Mouse (Mus musculus) Muller cell, postnatal 12 days (primary cell): ENCODE measurements around the gene Mymx.
A peak's percentile ranks its signal among the peaks of the same experiment; 100 is the strongest.

Experiments
- DNase-seq: peaks from one replicate; pipeline ENCODE4 v3.0.0-alpha.2; 2015; ENCODE audit errors: inconsistent ontology term

The Mymx gene

DNA sequence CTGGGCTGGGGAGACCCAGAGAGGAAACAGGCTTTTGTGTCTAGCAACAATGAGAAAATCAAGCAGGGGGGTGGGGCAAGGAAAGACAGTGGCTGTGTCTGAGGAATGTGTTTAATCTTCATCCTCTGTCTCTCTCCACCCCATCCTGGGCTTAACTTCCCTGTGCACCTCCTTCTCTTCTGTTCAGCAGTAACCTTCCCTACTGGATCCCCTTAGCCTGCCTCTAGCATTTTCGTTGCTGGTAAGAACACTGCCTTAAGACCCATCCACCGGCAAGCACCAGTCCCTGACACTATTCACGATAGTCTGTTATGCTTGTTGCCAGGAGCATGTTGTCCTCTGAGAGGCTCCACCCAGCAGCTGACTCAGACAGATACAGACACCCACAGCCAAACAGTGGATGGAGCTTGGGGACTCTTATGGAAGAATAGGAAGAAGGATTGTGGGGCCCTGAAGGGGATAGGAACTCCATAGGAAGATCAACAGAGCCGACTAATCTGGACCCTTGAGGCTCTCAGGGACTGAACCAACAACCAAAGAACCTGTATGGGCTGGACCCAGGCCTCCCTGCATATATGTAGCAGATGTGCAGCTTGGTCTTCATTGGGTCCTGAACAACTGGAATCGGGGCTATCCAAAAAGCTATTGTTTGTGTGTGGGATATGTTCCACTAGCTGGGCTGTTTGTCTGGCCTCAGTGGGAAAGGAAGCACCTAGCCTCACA is 8.4 kb upstream of the Mymx start:
- peak; percentile 30 for DNase-seq

DNA sequence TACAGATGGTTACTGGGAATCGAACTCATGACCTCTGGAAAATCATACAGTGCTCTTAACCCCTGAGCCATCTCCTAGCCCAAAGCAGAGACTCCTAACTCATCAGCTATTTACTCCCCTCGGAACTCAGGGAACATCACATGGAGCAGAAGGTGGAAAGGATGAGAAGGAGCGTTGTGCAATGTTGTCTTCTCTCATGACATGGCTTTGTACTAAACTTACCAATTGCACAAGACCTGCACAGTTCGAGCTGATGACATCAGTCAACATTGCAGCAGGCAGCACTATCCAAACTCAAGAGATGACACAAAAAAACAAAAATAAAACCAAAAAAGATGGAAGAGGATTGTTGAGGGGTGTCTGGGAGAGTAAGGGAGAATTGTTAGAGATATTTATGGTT is 6.5 kb upstream of the Mymx start:
- DNase-seq = no peak

DNA sequence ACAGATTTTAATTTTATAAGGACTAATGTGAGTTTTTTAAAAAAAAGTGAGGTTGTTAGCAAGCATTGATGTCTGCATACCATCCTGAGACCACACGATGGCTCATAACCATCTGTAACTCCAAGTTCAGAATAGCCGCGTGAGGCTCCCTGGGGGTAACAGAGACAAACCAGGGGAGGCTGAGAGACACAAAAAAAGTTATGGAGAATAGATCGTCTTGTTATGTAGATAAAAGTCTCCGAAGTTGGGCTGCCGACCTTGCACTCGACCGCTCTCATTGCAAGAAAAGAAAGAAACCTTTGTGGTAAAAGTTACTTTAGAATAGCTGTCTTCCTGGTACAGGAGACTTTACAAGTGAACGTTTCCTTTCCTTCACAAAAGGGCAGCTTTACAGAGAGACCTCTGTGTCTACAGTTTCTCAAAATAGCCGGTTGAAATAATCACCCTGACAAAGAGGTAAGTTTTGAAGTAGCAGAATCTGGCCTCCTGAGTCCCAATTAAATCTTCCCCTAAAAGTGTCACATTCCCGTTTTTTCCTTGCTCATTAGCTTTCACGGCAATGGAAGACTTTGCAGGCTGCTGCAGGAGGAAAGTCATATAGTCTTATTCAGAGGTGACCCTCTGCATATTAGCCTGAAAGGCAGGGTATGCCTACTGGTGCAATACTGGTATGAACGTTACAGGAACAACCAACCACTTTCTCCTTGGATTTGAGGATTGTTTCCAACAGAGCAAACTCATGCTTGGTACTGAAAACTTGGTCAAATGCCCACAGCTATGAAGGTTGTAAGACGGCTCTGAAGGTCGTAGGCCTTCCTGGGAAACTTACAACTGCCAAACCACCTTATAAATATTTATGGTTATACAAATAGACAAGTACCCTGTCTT is 5.3 kb upstream of the Mymx start:
- no peak for DNase-seq

DNA sequence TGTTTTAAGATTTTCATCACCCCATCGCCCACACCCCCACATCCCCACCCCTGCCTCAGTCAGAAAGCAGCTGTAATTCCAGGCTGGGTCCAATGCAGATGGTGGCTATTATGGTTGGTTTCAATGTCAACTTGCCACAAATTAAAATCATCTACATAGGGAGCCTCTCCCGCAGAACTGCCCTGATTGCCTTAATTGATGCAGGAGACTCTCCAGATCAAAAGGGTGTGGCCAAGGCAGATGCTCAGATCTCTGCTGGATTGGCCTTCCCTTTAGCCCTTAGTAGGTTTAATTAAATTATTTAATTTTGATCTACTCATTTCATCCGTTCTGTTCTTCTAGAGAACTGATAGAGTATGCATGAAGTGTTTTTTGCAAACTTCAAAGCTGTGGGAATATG is 1.1 kb upstream of the Mymx start:
- no peak for DNase-seq

DNA sequence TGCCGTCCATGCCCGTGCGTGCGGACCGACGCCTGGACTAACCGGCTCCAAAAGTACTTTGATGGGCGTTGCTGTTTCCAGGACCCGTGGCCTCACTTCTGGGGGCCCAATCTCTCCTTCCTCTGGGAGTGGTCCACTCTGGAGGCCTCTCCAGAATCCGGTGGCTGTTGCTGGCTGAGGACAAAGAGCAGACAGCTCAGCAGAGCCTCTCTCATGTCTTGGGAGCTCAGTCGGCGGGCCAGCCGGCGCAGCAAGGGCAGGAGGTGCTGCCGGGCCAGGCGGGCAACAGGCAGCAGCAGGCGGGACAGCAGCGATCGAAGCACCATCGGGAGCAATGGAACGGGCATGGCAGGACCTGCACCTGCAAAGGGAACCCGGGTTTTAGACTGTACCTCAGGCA is 577 bp downstream of the Mymx start:
- no peak for DNase-seq

DNA sequence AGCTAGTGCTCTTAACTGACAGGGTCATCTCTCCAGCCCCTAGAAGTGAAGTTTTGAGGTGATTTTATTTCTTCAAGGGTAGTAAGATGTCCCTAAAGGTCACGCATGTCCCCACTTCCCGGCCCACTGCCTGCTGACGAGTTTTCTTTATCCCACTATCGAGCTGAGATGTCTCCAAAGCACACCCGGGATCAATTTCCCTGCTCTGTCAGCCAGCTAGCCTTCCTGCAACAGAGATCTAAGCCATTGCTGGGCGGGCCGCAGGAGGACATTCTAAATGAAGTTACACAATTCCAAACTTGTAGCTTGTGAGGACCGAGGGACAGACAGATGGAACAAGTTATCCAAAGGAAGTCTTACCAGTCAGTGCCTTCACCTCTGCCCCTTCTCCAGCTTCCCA is 1.6 kb downstream of the Mymx start:
- DNase-seq = no peak

DNA sequence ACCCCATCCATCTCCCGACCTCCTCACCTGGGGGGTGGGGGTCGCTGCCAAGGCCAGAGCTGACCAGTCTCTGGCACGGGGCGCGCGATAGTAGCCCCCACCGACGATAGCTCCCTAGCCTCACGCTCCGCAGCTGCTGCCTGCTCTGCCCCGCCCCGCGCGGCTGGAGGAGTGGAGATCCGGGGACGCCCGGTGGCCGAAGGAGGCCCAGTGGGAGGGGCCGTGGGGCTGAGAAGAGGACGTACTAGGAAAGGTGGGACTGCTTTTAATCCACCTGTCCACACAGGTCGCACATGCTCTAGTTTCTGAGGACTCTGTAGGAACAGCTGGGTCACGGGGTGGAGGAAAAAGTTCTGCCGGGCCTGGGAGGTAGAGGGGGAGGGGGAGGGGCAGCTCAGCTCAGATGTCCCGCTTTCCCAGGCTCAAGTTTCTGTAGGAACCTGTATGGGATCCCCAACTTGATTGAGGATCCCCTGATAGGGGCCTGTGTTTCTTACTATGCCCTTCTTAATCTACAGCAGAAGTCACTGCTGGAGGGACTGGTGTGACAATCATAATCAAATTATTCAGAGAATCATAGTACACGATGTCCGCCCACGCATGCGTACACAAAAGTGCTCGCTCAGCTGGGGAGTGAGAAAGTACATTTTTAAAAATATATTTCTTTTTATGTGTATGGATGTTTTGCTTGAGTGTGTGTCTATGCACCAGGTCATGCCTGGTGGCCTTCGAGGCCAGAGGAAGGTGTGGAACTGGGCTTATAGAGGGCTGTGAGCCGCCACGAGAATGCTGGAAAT is 2.3 kb downstream of the Mymx start, which contains the start of gene Slc29a1:
Gene Slc29a1 (minus strand): TSS at position 161 of the 797 bp plus-strand sequence.
- DNase-seq = peak; percentile 70

DNA sequence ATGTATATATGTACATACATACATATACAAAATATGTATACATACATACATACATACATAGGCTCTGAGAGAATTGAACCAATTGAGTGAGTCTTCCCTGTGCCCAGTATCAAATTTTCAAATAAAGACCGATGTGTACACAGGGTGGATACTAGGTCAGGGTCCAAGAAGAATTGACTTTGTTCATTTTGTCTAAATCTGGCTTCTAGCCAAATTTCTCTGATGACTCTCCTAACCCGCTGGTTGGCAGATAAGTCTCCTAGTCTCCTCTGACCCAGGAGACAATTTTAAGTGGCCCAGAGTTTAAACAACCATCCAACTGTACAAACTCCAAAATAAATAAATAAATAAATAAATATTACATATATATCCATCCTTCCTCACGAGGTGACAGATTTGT is 3.0 kb downstream of the Mymx start:
- DNase-seq = no peak

DNA sequence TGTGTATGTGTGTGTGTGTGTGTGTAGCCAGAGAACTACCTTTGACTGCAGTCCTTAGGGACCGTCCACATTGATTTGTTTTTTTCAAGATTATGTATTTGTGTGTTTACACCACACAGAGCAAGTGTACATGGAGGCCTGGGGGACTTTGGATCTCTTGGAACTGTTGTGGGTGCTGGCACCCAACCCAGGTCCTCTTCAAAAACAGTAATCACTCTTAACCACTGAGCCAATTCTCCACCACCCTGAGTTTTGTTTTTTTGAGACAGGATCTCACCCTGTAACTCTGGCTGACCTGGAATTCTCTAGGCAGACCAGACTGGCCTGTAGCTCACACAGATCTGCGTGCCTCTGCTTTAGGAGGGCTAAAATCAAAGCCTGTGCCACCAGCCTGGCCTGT is 3.5 kb downstream of the Mymx start:
- DNase-seq = no peak

DNA sequence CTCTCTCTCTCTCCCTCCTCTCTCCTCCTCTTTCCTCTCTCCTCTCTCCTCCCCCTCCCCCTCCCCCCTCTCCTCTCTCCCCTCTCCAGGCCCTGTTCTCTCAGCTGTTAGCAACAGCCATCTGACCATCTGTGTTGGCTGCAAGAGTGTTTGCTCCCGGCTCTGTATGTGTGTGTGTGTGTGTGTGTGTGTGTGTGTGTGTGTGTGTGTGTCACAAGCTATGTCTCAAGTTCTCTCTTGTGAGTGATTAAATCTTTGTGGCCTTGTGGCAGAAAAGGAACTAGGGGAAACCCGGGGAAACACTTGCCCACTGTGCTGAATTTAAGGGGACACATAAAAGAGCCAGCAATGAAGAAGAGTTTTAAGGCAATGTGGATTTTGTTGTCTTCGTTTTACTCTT is 4.1 kb downstream of the Mymx start:
- DNase-seq = peak; percentile 61

DNA sequence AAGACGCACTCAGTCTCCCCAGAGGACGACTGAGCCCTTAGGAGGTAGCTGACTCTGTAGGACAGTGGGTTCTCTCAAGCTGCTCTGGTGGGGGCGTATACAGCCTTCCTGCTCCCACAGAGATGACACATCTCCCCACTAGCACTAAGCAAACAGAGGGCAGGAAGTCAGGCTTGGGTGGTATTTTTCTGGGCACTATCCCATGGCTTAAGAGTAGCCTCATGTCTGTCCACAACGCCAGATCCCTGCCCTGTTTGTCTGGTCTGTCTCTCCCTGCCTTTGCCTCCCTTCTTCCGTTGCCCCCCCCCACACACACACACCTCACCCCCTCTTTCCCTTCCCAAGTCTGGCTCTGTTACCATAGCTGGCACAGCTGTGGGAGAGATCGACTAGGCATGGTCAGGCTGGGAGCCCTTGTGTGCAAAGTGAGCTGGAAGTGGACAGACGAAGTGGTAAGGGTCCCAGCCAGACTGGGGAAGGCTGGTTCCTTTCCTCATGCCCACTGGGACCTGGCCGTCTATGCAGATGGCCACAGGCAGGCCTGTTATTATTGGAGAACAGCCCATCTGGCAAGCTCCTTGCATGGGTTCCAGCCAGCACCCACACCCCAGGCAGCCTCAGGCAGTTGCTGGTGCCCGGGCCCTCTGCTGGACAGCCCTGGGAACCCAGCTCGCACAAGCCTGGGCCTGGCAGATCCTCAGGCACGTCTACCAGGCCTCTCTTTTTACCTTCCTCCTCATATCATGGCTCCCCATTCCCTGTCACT is 5.1 kb downstream of the Mymx start:
- peak; percentile 85 for DNase-seq

DNA sequence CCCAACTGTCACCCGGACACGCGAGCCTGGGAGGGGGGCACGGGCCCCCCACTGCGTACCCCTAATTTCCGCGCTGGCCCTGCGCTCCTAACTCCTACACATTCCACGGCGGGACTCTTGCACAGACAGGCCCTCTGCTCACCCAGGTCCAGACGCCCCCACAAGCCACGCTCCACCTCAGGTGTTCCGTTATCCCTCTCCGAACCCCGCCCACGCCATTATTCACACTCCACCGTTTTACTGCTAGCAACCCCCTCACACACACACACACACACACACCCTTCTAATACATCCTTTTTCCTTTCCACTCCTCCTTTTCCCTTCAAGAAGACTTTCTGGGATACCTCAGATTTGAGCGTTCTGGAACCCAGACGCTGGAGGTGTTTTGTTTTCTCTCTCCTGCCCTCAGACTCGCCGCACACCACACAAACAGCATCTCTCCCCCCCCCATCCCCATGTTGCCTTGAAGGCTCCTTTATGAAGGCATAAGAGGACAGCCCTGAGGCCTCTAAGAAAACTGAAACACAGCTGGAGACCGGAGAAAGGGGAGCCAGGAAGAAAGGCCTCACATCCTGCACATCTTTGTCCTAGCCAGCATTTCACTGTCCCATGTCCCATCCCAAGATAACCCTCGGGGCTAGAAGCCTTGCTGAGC is 6.0 kb downstream of the Mymx start:
- no peak for DNase-seq

DNA sequence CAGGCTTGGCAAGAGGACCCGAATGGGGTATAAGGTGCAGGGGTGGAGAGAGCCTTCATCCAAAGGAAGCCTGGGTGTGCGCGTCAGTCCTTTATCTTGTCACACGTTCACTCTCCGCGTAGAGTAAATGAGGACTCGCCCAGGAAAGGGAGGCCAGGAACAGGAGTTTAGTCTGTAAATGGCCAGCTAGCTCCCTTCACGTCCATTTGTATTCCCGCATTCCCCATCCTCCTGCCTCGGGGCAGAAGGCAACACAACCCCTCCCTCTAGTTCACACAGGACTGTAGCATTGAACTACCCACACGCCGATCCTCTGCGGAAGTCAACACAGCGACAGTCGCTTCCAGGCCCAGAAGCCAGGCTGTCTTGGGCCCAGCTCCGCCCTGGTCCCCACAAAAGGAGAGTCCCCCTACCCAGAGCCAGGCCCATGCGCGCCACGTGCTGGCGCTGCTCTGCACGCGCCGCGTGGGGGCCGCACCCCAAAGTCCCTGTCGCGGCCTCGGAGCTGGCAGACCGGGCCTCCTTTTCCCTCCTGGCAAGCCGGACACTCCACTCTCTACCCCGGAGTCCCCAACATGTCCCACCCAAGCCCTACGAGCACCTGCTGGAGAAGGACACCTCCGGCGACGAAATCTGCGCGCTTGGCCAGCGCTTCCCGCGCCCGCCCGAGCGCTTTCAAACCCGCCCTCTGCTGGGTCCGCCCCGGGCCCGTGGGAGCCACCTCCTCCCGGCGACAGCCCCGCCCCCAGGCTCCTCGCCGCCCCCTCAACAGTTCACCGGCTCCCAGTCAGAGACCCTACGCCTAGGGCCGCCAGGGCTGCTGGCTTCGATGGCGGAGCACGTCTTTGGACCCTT is 6.8 kb downstream of the Mymx start:
- peak; percentile 79 for DNase-seq

DNA sequence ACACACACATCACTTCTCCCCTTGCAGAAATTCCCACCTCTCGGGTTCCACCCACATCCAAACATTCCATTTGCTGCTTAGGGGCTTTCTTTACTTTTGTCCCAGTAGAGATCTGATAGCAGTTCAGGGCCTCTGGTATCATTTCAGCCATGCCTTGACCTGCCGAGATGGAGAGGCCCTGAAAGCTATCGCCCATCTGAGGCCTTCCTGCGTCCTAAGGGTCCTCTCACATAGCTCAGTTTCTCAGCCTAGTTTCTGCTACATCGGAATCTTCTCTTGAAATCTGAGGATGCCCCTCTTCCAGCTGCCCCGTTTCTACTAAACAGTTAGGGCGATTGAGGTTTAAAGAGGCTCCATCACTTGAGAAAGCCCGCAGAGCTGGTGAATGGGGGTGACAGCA is 7.7 kb downstream of the Mymx start:
- DNase-seq = no peak

DNA sequence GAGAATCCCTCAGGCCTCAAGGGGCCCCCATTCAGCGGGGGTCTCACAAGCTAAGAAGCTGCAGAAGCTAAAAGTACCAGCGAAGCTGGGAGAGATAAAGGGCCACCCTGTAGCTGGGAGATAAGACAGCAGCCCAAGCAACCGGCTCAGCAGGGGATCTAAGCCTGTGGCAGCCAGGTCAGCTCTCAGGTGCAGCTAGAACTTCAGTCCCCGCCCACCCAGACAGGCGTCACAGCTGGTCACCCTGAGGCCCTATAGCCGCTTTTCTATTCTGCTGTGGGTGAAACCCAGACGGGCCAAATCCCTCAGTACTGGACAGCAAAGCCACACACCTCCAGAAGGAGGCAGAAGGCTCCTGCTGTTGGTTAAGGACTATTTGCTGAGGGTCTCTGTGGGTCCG is 8.4 kb downstream of the Mymx start:
- DNase-seq = no peak

DNA sequence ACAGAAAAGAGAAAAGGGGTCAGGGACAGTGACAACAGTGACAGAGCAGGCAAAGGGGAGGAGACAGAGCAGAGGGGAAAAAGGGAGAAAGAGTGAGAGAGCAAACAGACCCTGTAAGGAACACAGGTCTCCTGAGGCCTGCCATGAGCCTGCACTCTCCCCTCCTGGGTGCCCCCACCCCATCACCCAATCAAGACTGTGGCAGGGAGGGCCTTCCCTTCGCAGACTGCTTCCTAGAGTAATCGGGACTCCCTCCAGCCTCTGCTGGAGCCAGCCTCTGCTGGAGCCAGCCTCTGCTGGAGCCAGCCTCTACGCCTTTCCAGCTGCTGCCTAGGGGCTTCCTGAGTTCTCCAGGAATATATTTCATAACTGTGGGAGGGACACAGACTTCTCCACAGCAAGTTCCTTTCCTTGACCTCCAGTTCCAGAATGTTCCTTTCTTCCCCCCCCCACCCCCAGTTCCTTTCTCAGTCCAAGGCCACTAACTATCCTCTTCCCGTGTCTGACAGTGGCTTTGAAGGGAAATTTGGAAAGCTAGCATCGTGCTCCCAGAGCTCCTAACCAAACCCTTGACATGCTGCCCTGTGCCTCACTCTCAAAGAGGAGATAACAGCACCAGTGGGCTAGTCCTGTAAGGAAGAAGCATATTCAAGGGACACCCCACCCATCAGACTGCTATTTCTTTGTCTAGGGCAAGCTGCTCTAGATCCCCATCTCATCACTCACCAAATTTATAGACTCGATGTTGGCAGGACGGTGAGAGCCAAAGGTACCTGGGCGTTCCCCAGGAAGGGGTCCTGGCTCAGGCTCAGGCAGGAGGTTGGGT is 9.1 kb downstream of the Mymx start:
- DNase-seq = no peak

DNA sequence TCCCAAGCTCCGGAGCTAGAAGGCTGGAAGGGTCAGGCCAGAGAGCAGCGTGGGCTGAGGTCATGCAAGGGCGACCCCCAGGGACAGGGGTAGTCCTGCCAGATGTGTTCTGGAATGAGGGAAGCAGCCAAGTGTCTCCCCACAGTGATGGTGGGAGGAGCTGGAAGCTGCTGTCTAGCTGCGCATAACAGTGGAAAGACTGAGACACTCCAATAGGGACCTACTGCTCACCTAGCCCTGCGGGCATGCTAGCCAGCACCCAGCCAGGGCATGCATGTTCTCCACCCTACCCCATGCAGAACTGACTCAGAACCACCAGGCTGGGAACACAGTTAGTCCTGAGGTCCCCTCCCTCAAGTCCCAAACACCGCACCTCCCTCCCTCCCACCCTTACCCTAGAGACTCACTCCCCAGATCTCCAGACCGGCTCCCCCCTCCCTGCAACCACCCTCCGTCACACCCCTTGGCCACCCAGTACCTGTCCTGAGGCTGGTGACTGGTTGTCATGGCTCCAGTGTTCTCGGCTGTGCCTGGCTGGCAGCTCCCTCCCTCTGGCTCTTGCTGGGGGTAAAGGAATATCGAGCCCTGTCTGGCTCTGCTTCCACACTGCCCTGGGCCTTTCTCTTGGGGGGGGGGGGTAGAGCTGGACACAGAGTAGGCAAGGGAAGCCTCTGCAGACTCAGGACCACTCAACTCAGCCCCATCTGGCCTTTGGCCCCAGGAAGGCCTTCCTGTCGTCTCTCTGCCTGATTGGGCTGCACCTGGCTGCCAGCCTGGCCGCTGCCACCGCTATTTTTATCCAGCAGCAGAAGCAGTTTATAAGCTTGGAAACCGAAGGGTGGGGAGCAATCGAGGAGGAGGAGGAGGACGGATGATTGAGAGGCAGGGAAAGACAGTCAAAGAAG is 9.9 kb downstream of the Mymx start:
- DNase-seq = no peak

DNA sequence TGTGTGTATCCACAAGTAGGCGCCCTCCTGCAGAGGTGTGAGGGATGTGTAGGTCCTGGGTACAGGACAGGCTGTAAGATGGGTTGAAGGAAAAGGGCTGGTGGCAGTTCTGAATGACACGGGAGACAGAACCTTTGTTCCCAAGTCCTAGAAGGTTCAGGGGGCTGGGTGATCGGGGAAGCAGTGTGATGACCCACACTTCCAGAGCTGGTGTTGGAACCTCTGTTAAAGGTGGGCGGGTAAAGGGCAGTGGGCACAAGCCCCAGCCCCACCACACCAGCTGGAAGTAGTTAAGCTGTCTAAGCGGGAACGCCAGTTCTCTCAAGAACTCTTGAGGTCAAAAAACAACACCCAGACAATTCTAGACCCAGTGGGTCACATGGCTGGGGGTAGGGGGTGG is 11.5 kb downstream of the Mymx start:
- no peak for DNase-seq
